Mouse (Mus musculus) cortical plate, adult 2 months (tissue): ENCODE measurements at regions not wholly inside any gene's neighbourhood (a gene's known extent, or its start where the extent isn't known, plus 50 kb on each side); places are given as distances from the start of the nearest gene placed in this dataset.
"Not testable (repeated sequence)": the region's sequence is repeated elsewhere in the genome, so short reads cannot be mapped to it uniquely, and the experiment has no call there.

Experiments
- H3K27ac ChIP-seq: fragments of 200-500 bp; 2 replicates; pipeline ENCODE4 v1.5.1; 2012; ENCODE audit warnings: low read length, control low read depth, inconsistent platforms; ENCODE audit not compliant: insufficient read depth
- H3K4me1 ChIP-seq: fragments of 200-500 bp; 2 replicates; pipeline ENCODE4 v1.6.1; 2011; ENCODE audit warnings: low read length; ENCODE audit not compliant: control insufficient read depth, insufficient read depth
- H3K4me3 ChIP-seq: fragments of 200-500 bp; 2 replicates; pipeline ENCODE4 v1.5.1; 2011; ENCODE audit warnings: mild to moderate bottlenecking, low read length, control low read depth; ENCODE audit not compliant: insufficient read depth
- CTCF ChIP-seq: fragments of 200-500 bp; IDR thresholded peaks from 2 replicates; pipeline ENCODE4 v1.5.1; 2011; ENCODE audit warnings: mild to moderate bottlenecking, control low read depth, low read length; ENCODE audit not compliant: insufficient read depth; ENCODE audit errors: extremely low read depth
- POLR2A ChIP-seq: fragments of 200-500 bp; IDR thresholded peaks from 2 replicates; pipeline ENCODE4 v1.6.1; 2011; ENCODE audit warnings: mild to moderate bottlenecking, low read length, control low read depth; ENCODE audit not compliant: insufficient read depth; ENCODE audit errors: extremely low read depth

GRCm38 (mm10) chr12:29394271-29394670 is 133.9 kb upstream of the Myt1l start:
- TF ChIP-seq CTCF (no peak), POLR2A (no peak)
- H3K4me3 ChIP-seq = no peak overlapping the region
- H3K27ac ChIP-seq = no peak overlapping the region
- H3K4me1 ChIP-seq = no peaks in the 10 kb centered on the region

GRCm38 (mm10) chr12:29394881-29395280 is 133.3 kb upstream of the Myt1l start:
- TF ChIP-seq CTCF (no peak), POLR2A (no peak)
- H3K4me1 ChIP-seq = no peaks in the 10 kb centered on the region
- no peak overlapping the region for H3K4me3 ChIP-seq
- H3K27ac ChIP-seq = no peak overlapping the region

DNA sequence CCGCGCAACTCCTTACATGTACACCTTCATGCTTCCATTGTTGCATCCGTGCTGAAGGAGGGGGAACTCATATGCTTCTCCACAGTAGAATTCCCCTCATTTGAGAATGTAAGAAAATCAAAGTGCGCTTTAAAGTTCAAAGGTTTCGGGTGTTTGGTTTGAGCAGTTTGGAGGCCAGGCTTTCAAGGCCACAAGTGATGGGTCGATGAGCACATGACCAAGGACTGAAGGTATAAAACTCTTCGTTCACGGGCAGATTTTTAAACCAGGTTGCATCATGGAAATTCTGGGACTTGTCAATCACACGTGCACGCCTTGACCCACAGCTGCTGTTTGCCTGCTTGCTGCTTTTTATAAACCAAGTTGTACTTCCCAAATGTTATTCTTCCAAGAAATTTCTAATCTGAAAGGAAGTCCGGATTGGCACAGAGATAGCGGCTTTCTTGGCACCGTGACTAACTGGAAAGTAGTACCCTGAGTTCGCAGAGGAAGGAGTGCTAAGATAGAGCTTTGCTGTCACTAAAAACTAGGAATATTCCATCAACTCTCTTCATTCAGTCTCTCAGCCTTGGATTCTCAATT is 132.7 kb upstream of the Myt1l start:
- no peak overlapping the region for H3K4me3 ChIP-seq
- no peak for TF ChIP-seq CTCF
- no peak for TF ChIP-seq POLR2A
- no peaks in the 10 kb centered on the region for H3K4me1 ChIP-seq
- H3K27ac ChIP-seq = no peak overlapping the region

GRCm38 (mm10) chr12:29404434-29404833 is 123.8 kb upstream of the Myt1l start:
- TF ChIP-seq CTCF (no peak), POLR2A (no peak)
- H3K4me3 ChIP-seq = no peak overlapping the region
- H3K27ac ChIP-seq = no peak overlapping the region
- no peaks in the 10 kb centered on the region for H3K4me1 ChIP-seq

GRCm38 (mm10) chr12:29409336-29410055 is 118.7 kb upstream of the Myt1l start:
- Histone ChIP-seq H3K4me3 (no peak overlapping the region), H3K4me1 (no peaks in the 10 kb centered on the region), H3K27ac (no peak overlapping the region)
- TF ChIP-seq POLR2A (no peak), CTCF (no peak)

- Histone ChIP-seq H3K4me3 (no peak overlapping the region), H3K4me1 (no peaks in the 10 kb centered on the region), H3K27ac (no peak overlapping the region)
- no peak for TF ChIP-seq CTCF
- no peak for TF ChIP-seq POLR2A
These were observed 94.2 kb upstream of the Myt1l start for GRCm38 (mm10) chr12:29433936-29434335.

DNA sequence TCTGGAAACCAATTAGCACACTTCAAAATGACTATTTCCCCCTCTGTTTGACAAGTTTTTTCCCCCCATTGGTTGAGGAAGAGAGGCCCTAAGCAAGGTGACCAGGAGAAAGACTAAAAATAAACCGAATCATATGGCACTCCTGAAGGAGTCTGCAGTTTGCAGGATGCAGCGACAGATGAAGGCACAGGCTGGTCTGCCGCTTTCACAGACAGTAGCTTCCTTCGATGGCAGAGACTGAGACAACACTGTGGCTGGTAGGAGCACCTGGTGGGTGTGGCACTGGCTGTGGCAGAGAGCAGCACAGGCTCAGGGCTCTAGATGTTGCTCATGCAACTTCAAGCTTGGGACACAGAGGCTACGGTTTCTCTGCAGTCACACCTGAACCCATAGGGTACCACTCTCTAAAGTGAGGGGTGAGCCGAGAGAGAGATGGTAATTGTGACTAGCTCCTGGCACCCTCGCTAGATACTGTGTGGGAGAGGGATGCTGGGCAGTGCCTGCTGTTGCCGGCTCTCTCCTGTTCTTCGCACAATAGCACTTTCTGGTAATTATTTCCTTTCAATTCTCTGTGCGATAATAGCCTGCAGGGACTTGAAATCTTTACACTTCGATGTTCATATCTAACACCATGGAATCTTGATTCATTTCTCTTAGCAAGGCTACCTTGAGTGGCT is 88.7 kb upstream of the Myt1l start:
- TF ChIP-seq CTCF (no peak), POLR2A (no peak)
- no peak overlapping the region for H3K27ac ChIP-seq
- H3K4me1 ChIP-seq = no peaks in the 10 kb centered on the region; the same call in 1 of the 2 replicates
- H3K4me3 ChIP-seq = no peak overlapping the region

GRCm38 (mm10) chr12:29465201-29465600 is 63.0 kb upstream of the Myt1l start:
- not testable (repeated sequence) for H3K4me3 ChIP-seq, H3K27ac ChIP-seq, H3K4me1 ChIP-seq
